Mouse (Mus musculus): ENCODE measurements at regions not wholly inside any gene's neighbourhood (a gene's known extent, or its start where the extent isn't known, plus 50 kb on each side); places are given as distances from the start of the nearest gene placed in this dataset.

- no peak for DNase-seq (ENCODE audit: low read depth)
These were observed 225.6 kb downstream of the Mbnl1 start for GRCm38 (mm10) chr3:60698189-60698588.

GRCm38 (mm10) chr3:60707139-60707538, 234.5 kb downstream of the Mbnl1 start:
- no peak for DNase-seq (ENCODE audit: low read depth)

- no peak for DNase-seq (ENCODE audit: low read depth)
These were observed 240.3 kb downstream of the Mbnl1 start for GRCm38 (mm10) chr3:60712896-60713295.

- no peak for DNase-seq (ENCODE audit: low read depth)
These were observed 247.7 kb downstream of the Mbnl1 start for GRCm38 (mm10) chr3:60720322-60720721.

- DNase-seq (ENCODE audit: low read depth): no peak
These were observed 258.7 kb downstream of the Mbnl1 start for GRCm38 (mm10) chr3:60731331-60731730.

- no peak for DNase-seq (ENCODE audit: low read depth)
These were observed 261.9 kb upstream of the P2ry1 start for GRCm38 (mm10) chr3:60740543-60741294.

GRCm38 (mm10) chr3:60741379-60741778, 261.2 kb upstream of the P2ry1 start:
- no peak for DNase-seq (ENCODE audit: low read depth)

- DNase-seq (ENCODE audit: low read depth): no peak
These were observed 260.4 kb upstream of the P2ry1 start for GRCm38 (mm10) chr3:60742232-60742631.

- DNase-seq (ENCODE audit: low read depth): no peak
These were observed 257.5 kb upstream of the P2ry1 start for GRCm38 (mm10) chr3:60745075-60745474.

- DNase-seq (ENCODE audit: low read depth): no peak
These were observed 244.0 kb upstream of the P2ry1 start for GRCm38 (mm10) chr3:60758568-60758967.

GRCm38 (mm10) chr3:60759046-60759445, 243.5 kb upstream of the P2ry1 start:
- peak; percentile 79 for DNase-seq (ENCODE audit: low read depth)

- DNase-seq (ENCODE audit: low read depth): no peak
These were observed 239.7 kb upstream of the P2ry1 start for GRCm38 (mm10) chr3:60762874-60763273.

- no peak for DNase-seq (ENCODE audit: low read depth)
These were observed 237.5 kb upstream of the P2ry1 start for GRCm38 (mm10) chr3:60765079-60765478.

GRCm38 (mm10) chr3:60768996-60769395, 233.6 kb upstream of the P2ry1 start:
- no peak for DNase-seq (ENCODE audit: low read depth)

- DNase-seq (ENCODE audit: low read depth): no peak
These were observed 230.7 kb upstream of the P2ry1 start for GRCm38 (mm10) chr3:60771866-60772265.

GRCm38 (mm10) chr3:60773383-60773782, 229.2 kb upstream of the P2ry1 start:
- DNase-seq (ENCODE audit: low read depth): no peak

- no peak for DNase-seq (ENCODE audit: low read depth)
These were observed 217.3 kb upstream of the P2ry1 start for GRCm38 (mm10) chr3:60785137-60785875.

- no peak for DNase-seq (ENCODE audit: low read depth)
These were observed 214.6 kb upstream of the P2ry1 start for GRCm38 (mm10) chr3:60787989-60788388.

GRCm38 (mm10) chr3:60789441-60789840, 213.2 kb upstream of the P2ry1 start:
- DNase-seq (ENCODE audit: low read depth): no peak

- no peak for DNase-seq (ENCODE audit: low read depth)
These were observed 210.4 kb upstream of the P2ry1 start for GRCm38 (mm10) chr3:60792166-60792565.

GRCm38 (mm10) chr3:60796207-60796606, 206.4 kb upstream of the P2ry1 start:
- no peak for DNase-seq (ENCODE audit: low read depth)

- DNase-seq (ENCODE audit: low read depth): no peak
These were observed 204.8 kb upstream of the P2ry1 start for GRCm38 (mm10) chr3:60797808-60798207.

GRCm38 (mm10) chr3:60798461-60798860, 204.1 kb upstream of the P2ry1 start:
- no peak for DNase-seq (ENCODE audit: low read depth)

All from gonadal fat pad, adult 2 months (tissue).